In genomic region chr14:19769441-19770200, GRCm38 (mm10) we compare ENCODE assay signal across 8 mouse cellular contexts. TPM values are rescaled to one million over a fixed set of nuclear protein-coding genes. Genes with fewer than 3 reads are reported as not detected.
DNase-seq lines count a peak whose midpoint lies in the region; ATAC-seq and TF ChIP-seq lines count a peak whose summit lies in the region.
"Had no signal": no experiment of that assay in that cellular context is flagged by ENCODE, and none has a peak within 500 bp of the region (broad histone marks: within the 10 kb centered on the region; RNA-seq: fewer than 3 reads in every experiment).

No protein-coding gene starts in this region.

- WGBS in midbrain, embryonic 11.5 days, result 35% methylated on average over 6 of the region's 6 CpGs
- WGBS in midbrain, embryonic 16.5 days, result 40% methylated on average over 6 of the region's 6 CpGs
- 68% methylated on average over 6 of the region's 6 CpGs for WGBS in intestine, postnatal 0 days

- H3K9ac ChIP-seq in midbrain, embryonic 11.5 days (ENCODE audit: low read length), result no peak overlapping the region
- no peak overlapping the region for H3K9ac ChIP-seq in midbrain, embryonic 16.5 days (ENCODE audit: low read depth, low read length)
- no peak overlapping the region for H3K9ac ChIP-seq in intestine, postnatal 0 days (ENCODE audit: low read depth, low read length)

- no peak for TF ChIP-seq CTCF in gastrocnemius, adult 2 months (IDR thresholded peaks at IDR 0.05)
- no peak for TF ChIP-seq CTCF in intestine, postnatal 0 days (IDR thresholded peaks at IDR 0.05; ENCODE audit: low read depth)

- H3K27me3 ChIP-seq in midbrain, embryonic 11.5 days (ENCODE audit: control insufficient read depth, insufficient read depth, low read length), result no peaks in the 10 kb centered on the region
- H3K27me3 ChIP-seq in midbrain, embryonic 16.5 days (ENCODE audit: control insufficient read depth, insufficient read depth, low read depth, low read length), result no peaks in the 10 kb centered on the region
- H3K27me3 ChIP-seq in intestine, postnatal 0 days (replicated peaks; ENCODE audit: control insufficient read depth, insufficient read depth, low read length), result no peaks in the 10 kb centered on the region

- H3K9me3 ChIP-seq in midbrain, embryonic 11.5 days (ENCODE audit: control insufficient read depth, low read length), result no peaks in the 10 kb centered on the region
- no peaks in the 10 kb centered on the region for H3K9me3 ChIP-seq in midbrain, embryonic 16.5 days (replicated peaks; ENCODE audit: control insufficient read depth, low read length, poor library complexity, severe bottlenecking)
- no peaks in the 10 kb centered on the region for H3K9me3 ChIP-seq in intestine, postnatal 0 days (ENCODE audit: control insufficient read depth)

- no peak overlapping the region for H3K27ac ChIP-seq in midbrain, embryonic 11.5 days (ENCODE audit: low read depth, low read length)
- no peak overlapping the region for H3K27ac ChIP-seq in midbrain, embryonic 16.5 days (ENCODE audit: low read length)
- H3K27ac ChIP-seq in gastrocnemius, adult 2 months, result peak overlapping the region; percentile 63
- no peak overlapping the region for H3K27ac ChIP-seq in intestine, postnatal 0 days (ENCODE audit: low read depth, low read length)

- H3K36me3 ChIP-seq in midbrain, embryonic 11.5 days (ENCODE audit: control insufficient read depth, insufficient read depth, low read length), result no peaks in the 10 kb centered on the region
- H3K36me3 ChIP-seq in midbrain, embryonic 16.5 days (ENCODE audit: control insufficient read depth, insufficient read depth, low read length), result no peaks in the 10 kb centered on the region
- peaks cover 6% of the 10 kb centered on the region; the same call in 1 of the 2 replicates for H3K36me3 ChIP-seq in intestine, postnatal 0 days (ENCODE audit: control insufficient read depth, insufficient read depth)

- H3K4me1 ChIP-seq in midbrain, embryonic 11.5 days (ENCODE audit: control insufficient read depth, insufficient read depth, low read length), result peaks cover 4% of the 10 kb centered on the region
- no peaks in the 10 kb centered on the region for H3K4me1 ChIP-seq in midbrain, embryonic 16.5 days (ENCODE audit: control insufficient read depth, insufficient read depth, low read length)
- H3K4me1 ChIP-seq in intestine, postnatal 0 days (replicated peaks; ENCODE audit: control insufficient read depth, insufficient read depth, low read length), result no peaks in the 10 kb centered on the region

- peak; percentile 89 for DNase-seq in midbrain, embryonic 11.5 days (ENCODE audit: low spot score, missing footprints)
- peak; percentile 74 for DNase-seq in gastrocnemius, adult 2 months
- DNase-seq in kidney, postnatal 14 days, result peak; percentile 54
- peak; percentile 77 for DNase-seq in testis, postnatal 10 days (ENCODE audit: low spot score)
- no peak for DNase-seq in layer of hippocampus, adult 9-11 months
- DNase-seq: cerebellum, postnatal 36 days had no signal

- no peak overlapping the region for H3K4me2 ChIP-seq in midbrain, embryonic 11.5 days
- no peak overlapping the region for H3K4me2 ChIP-seq in midbrain, embryonic 16.5 days (ENCODE audit: low read length)
- no peak overlapping the region for H3K4me2 ChIP-seq in intestine, postnatal 0 days (replicated peaks; ENCODE audit: low read depth)

- intact Hi-C loops in gastrocnemius, adult 2 months (cut with DNase I), result no loop called here

- ATAC-seq in midbrain, embryonic 11.5 days (ENCODE audit: low FRiP score), result 0 out of 2 replicates have a peak, but pooled peaks have one; percentile 19
- no peak for ATAC-seq in midbrain, embryonic 16.5 days
- no peak for ATAC-seq in intestine, postnatal 0 days

- no peak overlapping the region for H3K4me3 ChIP-seq in midbrain, embryonic 11.5 days (ENCODE audit: low read depth, low read length)
- H3K4me3 ChIP-seq in midbrain, embryonic 16.5 days (ENCODE audit: low read depth, low read length), result no peak overlapping the region
- no peak overlapping the region for H3K4me3 ChIP-seq in gastrocnemius, adult 2 months
- H3K4me3 ChIP-seq in intestine, postnatal 0 days (ENCODE audit: low read depth, low read length), result no peak overlapping the region

RNA-seq across cellular contexts. Expression of gene Nid2, which starts 18.6 kb away (rescaled TPM):
- 30.0 and 32.2 TPM in 2 replicates for polyA plus RNA-seq in midbrain, embryonic 11.5 days (2014; fragmentation: Nextera tagmentation; extraction: Ambion mirVana)
- 28.2 and 31.6 TPM in 2 replicates for polyA plus RNA-seq in midbrain, embryonic 16.5 days (2015; fragmentation: Nextera tagmentation; extraction: Ambion mirVana)
- 1 to 10 TPM; 6.5 to 7.6 TPM for total RNA-seq in gastrocnemius, adult 2 months (2021)
- polyA plus RNA-seq in intestine, postnatal 0 days (2015; fragmentation: Nextera tagmentation; extraction: Ambion mirVana), result 20.0 and 21.8 TPM in 2 replicates

RNA-seq across cellular contexts. Expression of gene Rtraf, which starts 54.0 kb away (rescaled TPM):
- 277 and 280 TPM in 2 replicates for polyA plus RNA-seq in midbrain, embryonic 11.5 days (2014; fragmentation: Nextera tagmentation; extraction: Ambion mirVana)
- polyA plus RNA-seq in midbrain, embryonic 16.5 days (2015; fragmentation: Nextera tagmentation; extraction: Ambion mirVana), result 138 and 143 TPM in 2 replicates
- 10 to 100 TPM; 84.9 to 85.6 TPM for total RNA-seq in gastrocnemius, adult 2 months (2021)
- polyA plus RNA-seq in intestine, postnatal 0 days (2015; fragmentation: Nextera tagmentation; extraction: Ambion mirVana), result 209 TPM in 2 replicates
